Mouse (Mus musculus): Measurements from ENCODE around the gene Ripor1. TPM values are rescaled to one million over a fixed set of nuclear protein-coding genes. Genes with fewer than 3 reads are reported as not detected.
A peak's percentile ranks its signal among the peaks of the same experiment; 100 is the strongest.

Ripor1 gene
- polyA plus RNA-seq, 1 experiment: 12.0 TPM

DNA sequence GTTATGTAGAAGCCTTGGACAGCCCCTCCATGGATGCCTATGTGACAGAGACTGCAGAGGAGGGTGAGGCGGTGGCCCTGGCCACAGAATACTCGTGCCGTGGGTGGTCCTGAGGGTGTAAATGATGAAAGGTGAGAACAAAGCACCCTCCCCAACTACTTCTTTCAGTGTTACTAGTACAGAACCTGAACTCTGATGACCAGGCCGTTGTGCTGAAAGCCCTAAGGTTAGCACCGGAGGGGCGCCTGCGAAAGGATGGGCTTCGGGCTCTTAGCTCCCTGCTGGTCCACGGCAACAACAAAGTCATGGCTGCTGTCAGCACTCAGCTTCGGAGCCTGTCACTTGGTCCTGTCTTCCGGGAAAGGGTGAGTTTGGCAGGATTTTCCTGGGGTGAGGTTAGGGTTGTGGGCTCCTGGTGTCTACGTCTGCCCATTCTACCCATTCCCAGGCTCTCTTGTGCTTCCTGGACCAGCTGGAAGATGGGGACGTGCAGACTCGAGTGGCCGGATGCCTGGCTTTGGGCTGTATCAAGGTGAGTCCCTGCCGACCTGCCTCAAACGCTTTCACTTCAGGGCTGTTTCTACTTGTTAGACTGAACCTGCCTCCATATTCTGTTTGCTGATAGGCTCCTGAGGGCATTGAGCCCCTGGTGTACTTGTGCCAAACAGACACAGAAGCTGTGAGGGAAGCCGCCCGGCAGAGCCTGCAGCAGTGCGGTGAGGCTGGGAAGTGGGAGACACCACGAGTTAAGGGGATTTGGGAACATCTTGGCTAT is 16.1 kb downstream of the Ripor1 start:
- peaks cover 7% of the 10 kb centered on the region; the same call in 1 of the 2 replicates for H3K4me1 ChIP-seq (ENCODE audit: control insufficient read depth, insufficient read depth, insufficient read length, low read length)
- peaks cover 24% of the 10 kb centered on the region; the same call in 1 of the 2 replicates for H3K36me3 ChIP-seq (ENCODE audit: control insufficient read depth, insufficient read depth, low read length)
- 91% methylated on average over 21 of the region's 21 CpGs for WGBS
- H3K27me3 ChIP-seq (ENCODE audit: control insufficient read depth, insufficient read depth, low read length): no peaks in the 10 kb centered on the region
- no peak for TF ChIP-seq CTCF (IDR thresholded peaks at IDR 0.05; ENCODE audit: extremely low read depth, insufficient read length, insufficient replicate concordance, low read depth, low read length)
- TF ChIP-seq POLR2A (IDR thresholded peaks at IDR 0.05; ENCODE audit: low read depth, low read length): no peak
- H3K4me3 ChIP-seq (ENCODE audit: low read depth, low read length): no peak overlapping the region
- H3K27ac ChIP-seq (ENCODE audit: insufficient read depth, low read depth, low read length): no peak overlapping the region

GRCm38 (mm10) chr8:105621841-105622240 is 16.8 kb downstream of the Ripor1 start:
- H3K27ac ChIP-seq (ENCODE audit: insufficient read depth, low read depth, low read length): no peak overlapping the region
- TF ChIP-seq CTCF (IDR thresholded peaks at IDR 0.05; ENCODE audit: extremely low read depth, insufficient read length, insufficient replicate concordance, low read depth, low read length) (no peak), POLR2A (IDR thresholded peaks at IDR 0.05; ENCODE audit: low read depth, low read length) (no peak)

DNA sequence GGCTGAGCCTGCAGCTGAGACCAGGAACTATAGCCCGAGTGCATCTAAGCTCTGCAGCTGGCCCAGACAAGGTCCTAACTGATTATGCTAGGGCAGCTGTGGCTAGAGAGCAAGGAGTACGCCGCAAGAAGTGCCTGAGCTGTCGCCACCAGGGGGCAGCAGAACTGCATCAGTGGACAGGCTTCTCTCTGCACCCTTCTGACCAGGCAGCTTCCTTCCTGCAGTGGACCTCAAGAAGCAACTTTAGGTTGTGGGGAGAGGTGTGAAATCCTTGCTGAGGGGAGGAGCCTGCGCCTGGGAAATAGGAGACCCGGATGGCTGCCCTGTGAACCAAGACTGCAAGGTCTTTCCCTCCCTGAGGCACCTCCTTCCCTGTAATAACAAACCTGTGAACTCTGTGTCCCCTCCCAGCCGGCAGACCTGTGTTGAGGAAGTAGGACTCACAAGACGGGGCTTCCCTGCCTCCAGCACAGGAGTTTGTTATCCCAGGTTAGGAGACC is 17.4 kb downstream of the Ripor1 start:
- WGBS: 3% methylated on average over 8 of the region's 8 CpGs
- H3K27me3 ChIP-seq (ENCODE audit: control insufficient read depth, insufficient read depth, low read length): no peaks in the 10 kb centered on the region
- peaks cover 7% of the 10 kb centered on the region; the same call in 1 of the 2 replicates for H3K4me1 ChIP-seq (ENCODE audit: control insufficient read depth, insufficient read depth, insufficient read length, low read length)
- TF ChIP-seq POLR2A (IDR thresholded peaks at IDR 0.05; ENCODE audit: low read depth, low read length): no peak
- peak; percentile 98 for TF ChIP-seq CTCF (IDR thresholded peaks at IDR 0.05; ENCODE audit: extremely low read depth, insufficient read length, insufficient replicate concordance, low read depth, low read length)
- peak overlapping the region; percentile 32 for H3K4me3 ChIP-seq (ENCODE audit: low read depth, low read length)
- H3K27ac ChIP-seq (ENCODE audit: insufficient read depth, low read depth, low read length): peak overlapping the region; percentile 89
- peaks cover 16% of the 10 kb centered on the region; the same call in 1 of the 2 replicates for H3K36me3 ChIP-seq (ENCODE audit: control insufficient read depth, insufficient read depth, low read length)

More at GRCm38 (mm10) chr8:105621841-105622240, 16.8 kb downstream of the Ripor1 start:
- WGBS: 66% methylated on average over 4 of the region's 4 CpGs
- Histone ChIP-seq H3K4me3 (ENCODE audit: low read depth, low read length) (no peak overlapping the region), H3K36me3 (ENCODE audit: control insufficient read depth, insufficient read depth, low read length) (peaks cover 22% of the 10 kb centered on the region; the same call in 1 of the 2 replicates), H3K4me1 (ENCODE audit: control insufficient read depth, insufficient read depth, insufficient read length, low read length) (peaks cover 7% of the 10 kb centered on the region; the same call in 1 of the 2 replicates), H3K27me3 (ENCODE audit: control insufficient read depth, insufficient read depth, low read length) (no peaks in the 10 kb centered on the region)

DNA sequence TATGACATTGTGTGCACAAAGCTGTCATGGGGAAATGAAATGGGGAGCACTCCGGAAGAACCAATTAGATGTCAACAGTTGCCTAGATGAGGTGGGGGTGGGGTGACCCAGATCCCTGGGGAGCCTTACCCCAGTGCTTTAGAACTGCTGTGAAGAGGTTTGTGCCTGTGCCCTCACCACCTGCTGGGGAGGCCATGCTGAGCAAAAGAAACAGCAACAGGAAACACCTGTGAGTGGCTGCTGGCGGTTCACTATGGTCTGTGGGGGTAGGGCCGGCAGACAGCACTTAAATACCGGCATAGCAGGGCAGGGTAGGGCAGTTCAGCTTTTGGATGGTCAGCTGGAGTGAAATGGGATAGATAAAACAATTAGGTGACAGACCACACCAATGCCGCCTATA is 18.1 kb downstream of the Ripor1 start:
- Histone ChIP-seq H3K27ac (ENCODE audit: insufficient read depth, low read depth, low read length) (peak overlapping the region; percentile 89), H3K4me3 (ENCODE audit: low read depth, low read length) (peak overlapping the region; percentile 32; the same call in 1 of the 2 replicates), H3K36me3 (ENCODE audit: control insufficient read depth, insufficient read depth, low read length) (peaks cover 13% of the 10 kb centered on the region; the same call in 1 of the 2 replicates), H3K4me1 (ENCODE audit: control insufficient read depth, insufficient read depth, insufficient read length, low read length) (peaks cover 7% of the 10 kb centered on the region; the same call in 1 of the 2 replicates), H3K27me3 (ENCODE audit: control insufficient read depth, insufficient read depth, low read length) (no peaks in the 10 kb centered on the region)
- WGBS: 36% methylated on average over 5 of the region's 5 CpGs
- no peak for TF ChIP-seq CTCF (IDR thresholded peaks at IDR 0.05; ENCODE audit: extremely low read depth, insufficient read length, insufficient replicate concordance, low read depth, low read length)
- no peak for TF ChIP-seq POLR2A (IDR thresholded peaks at IDR 0.05; ENCODE audit: low read depth, low read length)

DNA sequence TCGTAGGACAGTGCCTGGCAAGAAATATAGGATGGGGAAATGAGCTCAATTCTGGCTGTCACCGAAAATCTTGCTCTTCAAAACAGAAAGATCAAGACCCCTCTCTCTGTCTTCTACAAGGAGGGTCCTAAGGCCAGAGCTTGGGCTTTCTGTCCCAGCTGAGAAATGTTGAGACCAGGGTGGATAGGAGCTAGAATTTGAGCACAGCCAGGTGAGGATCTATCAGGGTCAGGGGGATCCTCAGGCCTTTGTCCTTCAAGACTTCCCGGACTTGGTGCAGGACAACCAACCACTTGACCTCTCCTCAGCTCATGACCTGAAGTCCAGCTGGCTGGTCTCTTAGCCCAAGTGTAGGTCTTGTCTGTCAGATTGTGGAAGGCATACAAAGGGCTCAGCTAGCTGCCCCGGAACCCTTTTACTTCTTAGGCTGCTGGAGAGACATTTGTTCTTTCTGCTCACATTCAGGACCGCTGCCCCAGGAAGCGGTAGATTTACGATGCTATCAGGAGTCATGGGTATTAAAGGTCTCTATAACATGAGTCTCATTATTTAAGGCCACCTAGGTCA is 18.7 kb downstream of the Ripor1 start:
- Histone ChIP-seq H3K27ac (ENCODE audit: insufficient read depth, low read depth, low read length) (peak overlapping the region; percentile 79), H3K4me1 (ENCODE audit: control insufficient read depth, insufficient read depth, insufficient read length, low read length) (peaks cover 7% of the 10 kb centered on the region; the same call in 1 of the 2 replicates), H3K27me3 (ENCODE audit: control insufficient read depth, insufficient read depth, low read length) (no peaks in the 10 kb centered on the region), H3K36me3 (ENCODE audit: control insufficient read depth, insufficient read depth, low read length) (peaks cover 13% of the 10 kb centered on the region; the same call in 1 of the 2 replicates), H3K4me3 (ENCODE audit: low read depth, low read length) (no peak overlapping the region)
- no peak for TF ChIP-seq POLR2A (IDR thresholded peaks at IDR 0.05; ENCODE audit: low read depth, low read length)
- TF ChIP-seq CTCF (IDR thresholded peaks at IDR 0.05; ENCODE audit: extremely low read depth, insufficient read length, insufficient replicate concordance, low read depth, low read length): no peak
- 60% methylated on average over 7 of the region's 7 CpGs for WGBS

DNA sequence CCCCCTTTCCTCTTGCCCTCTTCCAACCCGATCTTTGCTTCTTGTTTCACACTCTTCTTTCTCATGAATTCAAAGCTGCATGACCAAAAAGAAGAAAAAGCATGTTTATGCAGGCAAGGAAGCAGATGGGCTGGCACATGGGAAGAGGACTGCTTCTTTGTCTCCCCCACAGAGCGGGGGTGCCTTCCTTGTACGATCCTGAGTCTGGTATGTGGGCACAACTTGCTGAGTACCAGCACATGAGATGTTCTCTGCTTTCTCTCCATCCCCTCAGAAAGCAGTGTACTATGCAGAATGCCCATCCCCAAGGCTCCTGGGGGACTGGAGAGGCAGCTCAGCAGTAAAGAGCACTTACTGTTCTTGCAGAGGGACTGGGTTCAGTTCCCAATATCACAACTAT is 19.3 kb downstream of the Ripor1 start:
- 69% methylated on average over 3 of the region's 3 CpGs for WGBS
- Histone ChIP-seq H3K27me3 (ENCODE audit: control insufficient read depth, insufficient read depth, low read length) (no peaks in the 10 kb centered on the region), H3K36me3 (ENCODE audit: control insufficient read depth, insufficient read depth, low read length) (peaks cover 11% of the 10 kb centered on the region; the same call in 1 of the 2 replicates), H3K4me1 (ENCODE audit: control insufficient read depth, insufficient read depth, insufficient read length, low read length) (peaks cover 7% of the 10 kb centered on the region; the same call in 1 of the 2 replicates), H3K27ac (ENCODE audit: insufficient read depth, low read depth, low read length) (peak overlapping the region; percentile 79), H3K4me3 (ENCODE audit: low read depth, low read length) (no peak overlapping the region)
- TF ChIP-seq CTCF (IDR thresholded peaks at IDR 0.05; ENCODE audit: extremely low read depth, insufficient read length, insufficient replicate concordance, low read depth, low read length) (no peak), POLR2A (IDR thresholded peaks at IDR 0.05; ENCODE audit: low read depth, low read length) (no peak)
